Mouse (Mus musculus) embryonic fibroblast, embryonic 13.5 days (primary cell): ENCODE measurements around the gene Ube2i.

Experiments
- CTCF ChIP-seq: IDR thresholded peaks from 2 replicates; pipeline ENCODE4 v1.5.1; 2011; ENCODE audit warnings: mild to moderate bottlenecking, control low read depth, low read length, moderate library complexity, borderline replicate concordance; ENCODE audit not compliant: insufficient read depth
- POLR2A ChIP-seq: IDR thresholded peaks from 2 replicates; pipeline ENCODE4 v1.6.1; 2011; ENCODE audit warnings: low read depth, mild to moderate bottlenecking, control low read depth, low read length, moderate library complexity

GRCm38 (mm10) chr17:25250181-25250835 lies 24.1 kb downstream of the Ube2i start:
- TF ChIP-seq POLR2A (no peak), CTCF (no peak)
